In genomic region chr7:139295653-139296052, GRCm38 (mm10) we compare ENCODE assay signal across 10 mouse cellular contexts. TPM values are rescaled to one million over a fixed set of nuclear protein-coding genes. Genes with fewer than 3 reads are reported as not detected.
DNase-seq lines count a peak whose midpoint lies in the region; ATAC-seq and TF ChIP-seq lines count a peak whose summit lies in the region.
"Had no signal": no experiment of that assay in that cellular context is flagged by ENCODE, and none has a peak within 500 bp of the region (broad histone marks: within the 10 kb centered on the region; RNA-seq: fewer than 3 reads in every experiment).

No protein-coding gene starts in this region.

- peak; percentile 54 for DNase-seq in CH12.LX (ENCODE audit: extremely low read depth)
- DNase-seq in cerebellum, postnatal 36 days: no peak
- DNase-seq in forebrain, postnatal 0 days: no peak
- DNase-seq in testis, postnatal 14 days (ENCODE audit: low spot score): no peak
- DNase-seq: midbrain, embryonic 14.5 days had no signal

- no peaks in the 10 kb centered on the region for H3K36me3 ChIP-seq in kidney, embryonic 16.5 days (ENCODE audit: insufficient read depth, low read length)
- H3K36me3 ChIP-seq in kidney, embryonic 14.5 days (ENCODE audit: control insufficient read depth, insufficient read depth, low read length): no peaks in the 10 kb centered on the region
- H3K36me3 ChIP-seq in CH12.LX (replicated peaks in 1 of 2; ENCODE audit: control insufficient read depth in 1 of 2, insufficient read depth in 1 of 2, low read length in 1 of 2) (no peaks in the 10 kb centered on the region), macrophage (ENCODE audit: inconsistent target) (no peaks in the 10 kb centered on the region)
- no peaks in the 10 kb centered on the region for H3K36me3 ChIP-seq in forebrain, postnatal 0 days (ENCODE audit: insufficient read depth)
- H3K36me3 ChIP-seq: hindbrain, embryonic 12.5 days had no signal

- no peak for TF ChIP-seq CTCF in CH12.LX (conservative IDR thresholded peaks at IDR 0.05 in 1 of 2, IDR thresholded peaks at IDR 0.05 in 1 of 2; ENCODE audit: low read depth in 2 of 2, low read length in 2 of 2)
- TF ChIP-seq CTCF in forebrain, postnatal 0 days (IDR thresholded peaks at IDR 0.05; ENCODE audit: low read depth): no peak

- no peak overlapping the region for H3K4me2 ChIP-seq in kidney, embryonic 16.5 days (replicated peaks; ENCODE audit: low read depth, low read length)
- no peak overlapping the region for H3K4me2 ChIP-seq in kidney, embryonic 14.5 days (replicated peaks; ENCODE audit: low read depth, low read length)
- no peak overlapping the region for H3K4me2 ChIP-seq in CH12.LX (ENCODE audit: insufficient read depth, low read depth, poor library complexity, severe bottlenecking)
- no peak overlapping the region for H3K4me2 ChIP-seq in forebrain, postnatal 0 days (ENCODE audit: low read depth)
- H3K4me2 ChIP-seq: hindbrain, embryonic 12.5 days had no signal

- no peak; the same call in 1 of the 2 replicates for ATAC-seq in kidney, embryonic 16.5 days (ENCODE audit: low FRiP score, low TSS enrichment)
- no peak for ATAC-seq in kidney, embryonic 14.5 days (ENCODE audit: low FRiP score, low TSS enrichment)
- peak; percentile 69 for ATAC-seq in common myeloid progenitor, adult 5-6 weeks (replicated peaks; ENCODE audit: low read depth, poor library complexity, severe bottlenecking)
- ATAC-seq in forebrain, postnatal 0 days: no peak

- H3K9me3 ChIP-seq in kidney, embryonic 16.5 days (ENCODE audit: low read length): no peaks in the 10 kb centered on the region
- no peaks in the 10 kb centered on the region for H3K9me3 ChIP-seq in kidney, embryonic 14.5 days (ENCODE audit: control insufficient read depth, low read length)
- H3K9me3 ChIP-seq in CH12.LX (replicated peaks; ENCODE audit: low read length): peaks cover 2% of the 10 kb centered on the region
- no peaks in the 10 kb centered on the region for H3K9me3 ChIP-seq in forebrain, postnatal 0 days (ENCODE audit: low read length)
- H3K9me3 ChIP-seq: hindbrain, embryonic 12.5 days had no signal

- dilution Hi-C loops in CH12.LX (cut with MboI; ENCODE audit: extremely low pct_ligation_motif_present, extremely low pct_unique_long_range_greater_than_20kb, low sequenced_read_pairs): no loop called here

- no peak overlapping the region for H3K4me3 ChIP-seq in kidney, embryonic 16.5 days (ENCODE audit: low read length)
- no peak overlapping the region for H3K4me3 ChIP-seq in kidney, embryonic 14.5 days (ENCODE audit: low read length)
- H3K4me3 ChIP-seq in CH12.LX (replicated peaks in 1 of 3; ENCODE audit: low read depth in 2 of 3, low read length in 2 of 3, poor library complexity in 1 of 3) (no peak overlapping the region), macrophage (ENCODE audit: inconsistent target) (no peak overlapping the region)
- no peak overlapping the region for H3K4me3 ChIP-seq in forebrain, postnatal 0 days (ENCODE audit: low read depth, low read length)
- H3K4me3 ChIP-seq: hindbrain, embryonic 12.5 days had no signal

- TF ChIP-seq POLR2A in CH12.LX (IDR thresholded peaks at IDR 0.05; ENCODE audit: low read depth, low read length): no peak

- H3K4me1 ChIP-seq in kidney, embryonic 16.5 days (ENCODE audit: insufficient read depth, low read length): peaks cover 15% of the 10 kb centered on the region
- 0 out of 2 replicates have a peak, but pooled peaks cover 7% of the 10 kb centered on the region for H3K4me1 ChIP-seq in kidney, embryonic 14.5 days (ENCODE audit: control insufficient read depth, insufficient read depth, low read length)
- peaks cover 10 to 19% of the 10 kb centered on the region in 2 experiments for H3K4me1 ChIP-seq in CH12.LX (ENCODE audit: control insufficient read depth in 1 of 2, insufficient read depth in 2 of 2)
- no peaks in the 10 kb centered on the region for H3K4me1 ChIP-seq in forebrain, postnatal 0 days (ENCODE audit: insufficient read depth)
- H3K4me1 ChIP-seq: hindbrain, embryonic 12.5 days had no signal

- TF ChIP-seq RAD21 in CH12.LX (IDR thresholded peaks at IDR 0.05; ENCODE audit: low read depth, low read length): no peak

- H3K27me3 ChIP-seq in kidney, embryonic 16.5 days (ENCODE audit: insufficient read depth, low read length): no peaks in the 10 kb centered on the region
- H3K27me3 ChIP-seq in kidney, embryonic 14.5 days (ENCODE audit: control insufficient read depth, insufficient read depth, low read length): no peaks in the 10 kb centered on the region
- H3K27me3 ChIP-seq in CH12.LX (replicated peaks): peaks cover 8% of the 10 kb centered on the region
- H3K27me3 ChIP-seq in forebrain, postnatal 0 days (ENCODE audit: insufficient read depth, low read length): peaks cover 2% of the 10 kb centered on the region; the same call in 1 of the 2 replicates
- H3K27me3 ChIP-seq: hindbrain, embryonic 12.5 days had no signal

- peak overlapping the region; percentile 73 for H3K27ac ChIP-seq in kidney, embryonic 16.5 days (ENCODE audit: low read length)
- H3K27ac ChIP-seq in kidney, embryonic 14.5 days (ENCODE audit: low read depth, low read length): no peak overlapping the region
- H3K27ac ChIP-seq in CH12.LX (ENCODE audit: insufficient read depth, low read depth) (no peak overlapping the region), macrophage (peak overlapping the region; percentile 89)
- no peak overlapping the region for H3K27ac ChIP-seq in forebrain, postnatal 0 days (ENCODE audit: low read depth, low read length)
- H3K27ac ChIP-seq: hindbrain, embryonic 12.5 days had no signal

- no peak overlapping the region for H3K9ac ChIP-seq in kidney, embryonic 16.5 days (replicated peaks; ENCODE audit: low read length)
- H3K9ac ChIP-seq in kidney, embryonic 14.5 days (ENCODE audit: low read depth, low read length): no peak overlapping the region
- H3K9ac ChIP-seq in CH12.LX (ENCODE audit: insufficient read depth, low read depth): no peak overlapping the region
- no peak overlapping the region for H3K9ac ChIP-seq in forebrain, postnatal 0 days
- H3K9ac ChIP-seq: hindbrain, embryonic 12.5 days had no signal

- WGBS in kidney, embryonic 16.5 days: 79% methylated on average over 1 of the region's 1 CpGs
- WGBS in kidney, embryonic 14.5 days: 80% methylated on average over 1 of the region's 1 CpGs
- 0% methylated on average over 1 of the region's 1 CpGs for WGBS in macrophage (ENCODE audit: missing documents)
- WGBS in forebrain, postnatal 0 days: 79% methylated on average over 1 of the region's 1 CpGs

- in situ Hi-C loops in CH12.LX (cut with MboI; ENCODE audit: low pct_ligation_motif_present, low pct_unique_long_range_greater_than_20kb, low sequenced_read_pairs): no loop called here

- no peak for TF ChIP-seq EP300 in CH12.LX (IDR thresholded peaks at IDR 0.05; ENCODE audit: low read length)

- H3K79me2 ChIP-seq in CH12.LX (replicated peaks; ENCODE audit: control insufficient read depth, extremely low read depth, insufficient read depth, poor library complexity, severe bottlenecking): no peaks in the 10 kb centered on the region
- H3K79me2 ChIP-seq in macrophage (ENCODE audit: inconsistent target): no peaks in the 10 kb centered on the region

TF ChIP-seq in CH12.LX, 34 proteins besides CTCF, POLR2A, EP300 and RAD21:
- TF ChIP-seq MEF2A (IDR thresholded peaks at IDR 0.05; ENCODE audit: borderline replicate concordance, low read depth, low read length) (no peak), CHD2 (IDR thresholded peaks at IDR 0.05; ENCODE audit: low read length) (no peak), SIN3A (IDR thresholded peaks at IDR 0.05; ENCODE audit: low read length) (no peak), POLR2AphosphoS2 (IDR thresholded peaks at IDR 0.05; ENCODE audit: low read depth, low read length) (no peak), ZNF384 (IDR thresholded peaks at IDR 0.05; ENCODE audit: low read depth, low read length) (no peak), MXI1 (IDR thresholded peaks at IDR 0.05; ENCODE audit: low read depth, low read length) (no peak), HCFC1 (IDR thresholded peaks at IDR 0.05; ENCODE audit: low read depth, low read length) (no peak), KAT2A (IDR thresholded peaks at IDR 0.05; ENCODE audit: insufficient replicate concordance, low read length) (no peak), ETS1 (conservative IDR thresholded peaks at IDR 0.05; ENCODE audit: low read depth, low read length) (no peak), USF1 (IDR thresholded peaks at IDR 0.05; ENCODE audit: low read depth, low read length) (no peak), RCOR1 (conservative IDR thresholded peaks at IDR 0.05; ENCODE audit: low read depth, low read length) (no peak), JUND (conservative IDR thresholded peaks at IDR 0.05; ENCODE audit: low read depth, low read length) (no peak), E2F4 (IDR thresholded peaks at IDR 0.05; ENCODE audit: insufficient replicate concordance, low read depth, low read length) (no peak), ELF1 (IDR thresholded peaks at IDR 0.05; ENCODE audit: low read depth, low read length) (no peak), IRF4 (IDR thresholded peaks at IDR 0.05; ENCODE audit: low read depth, low read length) (no peak), TCF12 (IDR thresholded peaks at IDR 0.05; ENCODE audit: low read depth, low read length) (no peak), ZMIZ1 (IDR thresholded peaks at IDR 0.05; ENCODE audit: low read depth, low read length) (no peak), NELFE (IDR thresholded peaks at IDR 0.05; ENCODE audit: low read depth, low read length) (no peak), UBTF (IDR thresholded peaks at IDR 0.05; ENCODE audit: low read depth, low read length) (no peak)

RNA-seq across cellular contexts. Expression of gene Pwwp2b, which starts 47.4 kb away (rescaled TPM):
- 9.1 and 10.6 TPM in 2 replicates for polyA plus RNA-seq in kidney, embryonic 16.5 days (2015; fragmentation: Nextera tagmentation; extraction: Ambion mirVana)
- polyA plus RNA-seq in kidney, embryonic 14.5 days (2014; fragmentation: Nextera tagmentation; extraction: Ambion mirVana): 5.3 and 7.3 TPM in 2 replicates
- total RNA-seq in CH12.LX (2012; rRNA removed): 0.08 TPM in 1 of 2 replicates, not detected in the other
- not detected in 2 replicates for total RNA-seq in CH12.LX (2014; rRNA removed)
- polyA plus RNA-seq in CH12.LX (2012; ENCODE audit: insufficient read length, low read depth): not detected in 2 replicates
- 3.8 TPM in 2 replicates for total RNA-seq in common myeloid progenitor, adult 5-6 weeks (2017)
- total RNA-seq in macrophage (2018; cell fraction: chromatin; rRNA removed): 100 to 1,000 TPM in 1 of 26 experiments, 10 to 100 TPM in 25; 20.0 to 106 (median 39.1) TPM
- total RNA-seq in macrophage (2018; cell fraction: cytosol; rRNA removed): 10 to 100 TPM; 12.0 to 39.3 (median 24.7) TPM
- 10 to 100 TPM; 13.7 to 86.6 (median 34.0) TPM for total RNA-seq in macrophage (2018; cell fraction: nucleus; rRNA removed)
- polyA plus RNA-seq in macrophage (2018): 25.2 to 32.3 TPM (median 28.0 TPM) in 3 replicates
- total RNA-seq in forebrain, postnatal 0 days (2014; rRNA removed): 4.3 and 5.4 TPM in 2 replicates
- polyA plus RNA-seq in forebrain, postnatal 0 days (2015; fragmentation: Nextera tagmentation; extraction: Ambion mirVana): 5.6 and 6.3 TPM in 2 replicates

Comparison
In these comparisons a context has a peak if more than half of its experiments do, and no peak if none do; other contexts are left out.
1. H3K27ac ChIP-seq: peak in kidney, embryonic 16.5 days (single experiment) and macrophage (single experiment); none in kidney, embryonic 14.5 days (single experiment), CH12.LX (single experiment) and forebrain, postnatal 0 days (single experiment).